Mouse (Mus musculus) monocyte, adult 59 days (primary cell): Measurements from ENCODE around the gene Olfr1324. TPM values are rescaled to one million over a fixed set of nuclear protein-coding genes. Genes with fewer than 3 reads are reported as not detected.

Experiments
- total RNA-seq, 2 experiments: library from RNA; stranded (reverse); gene quantifications; one replicate each; pipeline ENCODE4 v1.2.4; 2023

Olfr1324 gene
- not detected for total RNA-seq

GRCm38 (mm10) chrX:50428398-50428797, at the start of gene Olfr1324:
Olfr1324 (minus strand) TSS chrX:50428498.

